Mouse (Mus musculus): ENCODE measurements at regions not wholly inside any gene's neighbourhood (a gene's known extent, or its start where the extent isn't known, plus 50 kb on each side); places are given as distances from the start of the nearest gene placed in this dataset.

- no peak for ATAC-seq (ENCODE audit: extremely low read depth, insufficient number of reproducible peaks, low FRiP score, low TSS enrichment)
- Histone ChIP-seq H3K4me1 (no peaks in the 10 kb centered on the region), H3K9ac (no peak overlapping the region), H3K27me3 (replicated peaks) (no peaks in the 10 kb centered on the region), H3K36me3 (no peaks in the 10 kb centered on the region), H3K4me3 (no peak overlapping the region), H3K9me3 (no peaks in the 10 kb centered on the region), H3K27ac (replicated peaks) (no peak overlapping the region), H3K4me2 (no peak overlapping the region)
- 66% methylated on average over 2 of the region's 2 CpGs for WGBS
These were observed 442.0 kb downstream of the Defb40 start for GRCm38 (mm10) chr8:18536059-18536458.

GRCm38 (mm10) chr8:18528120-18528519 is 449.9 kb downstream of the Defb40 start:
- Histone ChIP-seq H3K4me2 (no peak overlapping the region), H3K9me3 (no peaks in the 10 kb centered on the region), H3K27me3 (replicated peaks) (no peaks in the 10 kb centered on the region), H3K4me3 (no peak overlapping the region), H3K9ac (no peak overlapping the region), H3K4me1 (no peaks in the 10 kb centered on the region), H3K27ac (replicated peaks) (no peak overlapping the region), H3K36me3 (no peaks in the 10 kb centered on the region)
- ATAC-seq (ENCODE audit: extremely low read depth, insufficient number of reproducible peaks, low FRiP score, low TSS enrichment), result no peak
- 76% methylated on average over 6 of the region's 6 CpGs for WGBS

- ATAC-seq (ENCODE audit: extremely low read depth, insufficient number of reproducible peaks, low FRiP score, low TSS enrichment), result no peak
- Histone ChIP-seq H3K36me3 (no peaks in the 10 kb centered on the region), H3K4me3 (no peak overlapping the region), H3K4me2 (no peak overlapping the region), H3K4me1 (no peaks in the 10 kb centered on the region), H3K9ac (no peak overlapping the region), H3K27me3 (replicated peaks) (0 out of 2 replicates have a peak, but pooled peaks cover 3% of the 10 kb centered on the region), H3K27ac (replicated peaks) (no peak overlapping the region), H3K9me3 (no peaks in the 10 kb centered on the region)
- WGBS, result 56% methylated on average over 2 of the region's 2 CpGs
These were observed 465.6 kb downstream of the Defb40 start for GRCm38 (mm10) chr8:18512409-18512808.

GRCm38 (mm10) chr8:18506158-18507022 is 471.7 kb downstream of the Defb40 start:
- H3K4me1 ChIP-seq, result no peaks in the 10 kb centered on the region
- H3K27ac ChIP-seq (replicated peaks), result no peak overlapping the region
- no peaks in the 10 kb centered on the region for H3K36me3 ChIP-seq
- no peak for ATAC-seq (ENCODE audit: extremely low read depth, insufficient number of reproducible peaks, low FRiP score, low TSS enrichment)
- H3K27me3 ChIP-seq (replicated peaks), result no peaks in the 10 kb centered on the region
- no peak overlapping the region for H3K9ac ChIP-seq
- no peak overlapping the region for H3K4me2 ChIP-seq
- WGBS, result 61% methylated on average over 13 of the region's 13 CpGs
- no peaks in the 10 kb centered on the region for H3K9me3 ChIP-seq
- H3K4me3 ChIP-seq, result no peak overlapping the region

- Histone ChIP-seq H3K4me3 (no peak overlapping the region), H3K36me3 (no peaks in the 10 kb centered on the region), H3K9ac (no peak overlapping the region), H3K27me3 (replicated peaks) (no peaks in the 10 kb centered on the region), H3K4me2 (no peak overlapping the region), H3K27ac (replicated peaks) (no peak overlapping the region), H3K9me3 (no peaks in the 10 kb centered on the region), H3K4me1 (no peaks in the 10 kb centered on the region)
- WGBS, result 76% methylated on average over 5 of the region's 5 CpGs
- ATAC-seq (ENCODE audit: extremely low read depth, insufficient number of reproducible peaks, low FRiP score, low TSS enrichment), result no peak
These were observed 487.4 kb downstream of the Defb40 start for GRCm38 (mm10) chr8:18490620-18491019.

GRCm38 (mm10) chr8:18480081-18480480 is 498.0 kb downstream of the Defb40 start:
- WGBS, result 74% methylated on average over 3 of the region's 3 CpGs
- no peak overlapping the region for H3K4me3 ChIP-seq
- H3K36me3 ChIP-seq, result no peaks in the 10 kb centered on the region
- no peak overlapping the region for H3K9ac ChIP-seq
- no peaks in the 10 kb centered on the region for H3K4me1 ChIP-seq
- no peaks in the 10 kb centered on the region for H3K27me3 ChIP-seq (replicated peaks)
- H3K27ac ChIP-seq (replicated peaks), result no peak overlapping the region
- no peak for ATAC-seq (ENCODE audit: extremely low read depth, insufficient number of reproducible peaks, low FRiP score, low TSS enrichment)
- H3K4me2 ChIP-seq, result no peak overlapping the region
- H3K9me3 ChIP-seq, result no peaks in the 10 kb centered on the region

- Histone ChIP-seq H3K27ac (replicated peaks) (no peak overlapping the region), H3K4me1 (no peaks in the 10 kb centered on the region), H3K27me3 (replicated peaks) (no peaks in the 10 kb centered on the region), H3K9me3 (no peaks in the 10 kb centered on the region), H3K4me2 (no peak overlapping the region), H3K36me3 (no peaks in the 10 kb centered on the region), H3K4me3 (no peak overlapping the region), H3K9ac (no peak overlapping the region)
- ATAC-seq (ENCODE audit: extremely low read depth, insufficient number of reproducible peaks, low FRiP score, low TSS enrichment), result no peak
- 64% methylated on average over 4 of the region's 4 CpGs for WGBS
These were observed 499.9 kb downstream of the Defb40 start for GRCm38 (mm10) chr8:18478166-18478565.

GRCm38 (mm10) chr8:18467511-18467910 is 510.5 kb downstream of the Defb40 start:
- no peak overlapping the region for H3K27ac ChIP-seq (replicated peaks)
- no peaks in the 10 kb centered on the region for H3K27me3 ChIP-seq (replicated peaks)
- no peaks in the 10 kb centered on the region for H3K36me3 ChIP-seq
- no peak overlapping the region for H3K9ac ChIP-seq
- H3K9me3 ChIP-seq, result no peaks in the 10 kb centered on the region
- no peak for ATAC-seq (ENCODE audit: extremely low read depth, insufficient number of reproducible peaks, low FRiP score, low TSS enrichment)
- H3K4me2 ChIP-seq, result no peak overlapping the region
- WGBS, result 68% methylated on average over 7 of the region's 7 CpGs
- no peaks in the 10 kb centered on the region for H3K4me1 ChIP-seq
- no peak overlapping the region for H3K4me3 ChIP-seq

- Histone ChIP-seq H3K36me3 (no peaks in the 10 kb centered on the region), H3K9me3 (no peaks in the 10 kb centered on the region), H3K27me3 (replicated peaks) (no peaks in the 10 kb centered on the region), H3K4me2 (no peak overlapping the region), H3K4me1 (no peaks in the 10 kb centered on the region), H3K9ac (no peak overlapping the region), H3K27ac (replicated peaks) (no peak overlapping the region), H3K4me3 (no peak overlapping the region)
- WGBS, result 64% methylated on average over 4 of the region's 4 CpGs
- no peak for ATAC-seq (ENCODE audit: extremely low read depth, insufficient number of reproducible peaks, low FRiP score, low TSS enrichment)
These were observed 517.4 kb downstream of the Defb40 start for GRCm38 (mm10) chr8:18460609-18461008.

- Histone ChIP-seq H3K9me3 (no peaks in the 10 kb centered on the region; the same call in 1 of the 2 replicates), H3K9ac (no peak overlapping the region), H3K36me3 (no peaks in the 10 kb centered on the region), H3K4me1 (no peaks in the 10 kb centered on the region), H3K4me3 (no peak overlapping the region), H3K27ac (replicated peaks) (no peak overlapping the region), H3K4me2 (no peak overlapping the region), H3K27me3 (replicated peaks) (no peaks in the 10 kb centered on the region)
- 74% methylated on average over 6 of the region's 6 CpGs for WGBS
- ATAC-seq (ENCODE audit: extremely low read depth, insufficient number of reproducible peaks, low FRiP score, low TSS enrichment), result no peak
These were observed 520.6 kb downstream of the Defb40 start for GRCm38 (mm10) chr8:18457470-18457869.

- no peak overlapping the region for H3K4me2 ChIP-seq
- no peaks in the 10 kb centered on the region for H3K36me3 ChIP-seq
- H3K4me1 ChIP-seq, result no peaks in the 10 kb centered on the region
- H3K4me3 ChIP-seq, result no peak overlapping the region
- ATAC-seq (ENCODE audit: extremely low read depth, insufficient number of reproducible peaks, low FRiP score, low TSS enrichment), result no peak
- H3K9ac ChIP-seq, result no peak overlapping the region
- H3K27ac ChIP-seq (replicated peaks), result no peak overlapping the region
- no peaks in the 10 kb centered on the region for H3K27me3 ChIP-seq (replicated peaks)
- 75% methylated on average over 3 of the region's 3 CpGs for WGBS
- no peaks in the 10 kb centered on the region for H3K9me3 ChIP-seq
These were observed 529.0 kb downstream of the Defb40 start for GRCm38 (mm10) chr8:18449015-18449414.

GRCm38 (mm10) chr8:18442212-18442611 is 535.8 kb downstream of the Defb40 start:
- Histone ChIP-seq H3K27ac (replicated peaks) (no peak overlapping the region), H3K4me3 (no peak overlapping the region), H3K36me3 (no peaks in the 10 kb centered on the region), H3K4me2 (no peak overlapping the region), H3K4me1 (no peaks in the 10 kb centered on the region), H3K27me3 (replicated peaks) (no peaks in the 10 kb centered on the region), H3K9ac (no peak overlapping the region), H3K9me3 (peaks cover 3% of the 10 kb centered on the region; the same call in 1 of the 2 replicates)
- ATAC-seq (ENCODE audit: extremely low read depth, insufficient number of reproducible peaks, low FRiP score, low TSS enrichment), result no peak
- 52% methylated on average over 3 of the region's 3 CpGs for WGBS
